Mouse (Mus musculus) G1E (cell line): ENCODE measurements around the gene Grid2ip. TPM values are rescaled to one million over a fixed set of nuclear protein-coding genes. Genes with fewer than 3 reads are reported as not detected.
A peak's percentile ranks its signal among the peaks of the same experiment; 100 is the strongest.

Experiments
- ATAC-seq: 2 replicates; pipeline ENCODE4 v1.8.0; 2016; ENCODE audit warnings: mild to moderate bottlenecking; ENCODE audit not compliant: insufficient number of reproducible peaks, poor library complexity, low FRiP score, severe bottlenecking; ENCODE audit errors: extremely low read depth
- DNase-seq: peaks from one replicate; pipeline ENCODE4 v3.0.0; 2012; ENCODE audit warnings: low spot score
- H3K27me3 ChIP-seq: 2 replicates; pipeline ENCODE4 v1.6.1; 2012; ENCODE audit warnings: mild to moderate bottlenecking, low read length, inconsistent platforms; ENCODE audit not compliant: insufficient read depth
- H3K36me3 ChIP-seq: replicated peaks from 2 replicates; pipeline ENCODE3; 2012; ENCODE audit warnings: mild to moderate bottlenecking, inconsistent platforms
- H3K4me1 ChIP-seq: 2 replicates; pipeline ENCODE4 v1.6.1; 2012; ENCODE audit warnings: low read depth, low read length, inconsistent platforms, mixed read lengths; ENCODE audit not compliant: insufficient read depth
- H3K4me3 ChIP-seq: 2 replicates; pipeline ENCODE4 v1.5.1; 2012; ENCODE audit warnings: low read depth, mild to moderate bottlenecking, inconsistent platforms, low read length, moderate library complexity, mixed read lengths
- H3K9me3 ChIP-seq: replicated peaks from 2 replicates; pipeline ENCODE4 v1.6.1; 2012; ENCODE audit warnings: inconsistent platforms
- CTCF ChIP-seq: IDR thresholded peaks from 2 replicates; pipeline ENCODE4 v1.5.1; 2012; ENCODE audit warnings: low read depth, low read length, inconsistent platforms, mixed read lengths
- GATA1 ChIP-seq: IDR thresholded peaks from 2 replicates; pipeline ENCODE4 v1.6.1; 2012; ENCODE audit warnings: borderline replicate concordance, low read length, inconsistent platforms, mixed read lengths
- GATA2 ChIP-seq: IDR thresholded peaks from 2 replicates; pipeline ENCODE4 v1.6.1; 2012; ENCODE audit warnings: low read depth, low read length, inconsistent platforms, borderline replicate concordance
- POLR2AphosphoS5 ChIP-seq: IDR thresholded peaks from 2 replicates; pipeline ENCODE4 v1.6.1; 2012; ENCODE audit warnings: low read depth, low read length, inconsistent platforms; ENCODE audit not compliant: insufficient replicate concordance
- TAL1 ChIP-seq: conservative IDR thresholded peaks from 2 replicates; pipeline ENCODE4 v1.6.1; 2012; ENCODE audit warnings: low read depth, low read length, inconsistent platforms, mixed read lengths
- polyA plus RNA-seq: library from polyadenylated mRNA; stranded (reverse); fragments of >175 nt; gene quantifications from 2 replicates; pipeline ENCODE4 v1.2.3, GENCODE M21; 2012
- total RNA-seq, 2 experiments: library from RNA; stranded (forward) in 1 of 2; stranded (reverse) in 1 of 2; fragments of 200-1000 nt in 1 of 2; fragments of >200 nt in 1 of 2; fragmentation: Nextera tagmentation in 1 of 2; gene quantifications; 2 replicates each; pipeline ENCODE4 v1.2.3; 2014 to 2017

Gene Grid2ip
- total and polyA plus RNA-seq, 3 experiments, result 0.05 TPM; not detected in 2

- no peak for TF ChIP-seq GATA1
- no peak for TF ChIP-seq CTCF
- no peak for TF ChIP-seq POLR2AphosphoS5
- TF ChIP-seq GATA2, result no peak
- Histone ChIP-seq H3K36me3 (peaks cover 8% of the 10 kb centered on the region), H3K9me3 (no peaks in the 10 kb centered on the region), H3K4me1 (peaks cover 13% of the 10 kb centered on the region), H3K4me3 (no peak overlapping the region), H3K27me3 (peaks cover 9% of the 10 kb centered on the region)
- DNase-seq, result no peak
- no peak for ATAC-seq
Measured at GRCm38 (mm10) chr5:143335089-143335460, 22.1 kb upstream of the Grid2ip start.

GRCm38 (mm10) chr5:143336559-143336958, 20.6 kb upstream of the Grid2ip start:
- DNase-seq, result no peak
- peaks cover 9% of the 10 kb centered on the region for H3K27me3 ChIP-seq
- H3K9me3 ChIP-seq, result no peaks in the 10 kb centered on the region
- no peak for TF ChIP-seq GATA2
- TF ChIP-seq POLR2AphosphoS5, result no peak
- TF ChIP-seq CTCF, result 0 out of 2 replicates have a peak, but pooled peaks have one; percentile 7
- no peak for ATAC-seq
- H3K4me3 ChIP-seq, result no peak overlapping the region
- H3K4me1 ChIP-seq, result peaks cover 10% of the 10 kb centered on the region
- peaks cover 4% of the 10 kb centered on the region for H3K36me3 ChIP-seq

GRCm38 (mm10) chr5:143339603-143340002, 17.5 kb upstream of the Grid2ip start:
- Histone ChIP-seq H3K4me3 (no peak overlapping the region), H3K4me1 (0 out of 2 replicates have a peak, but pooled peaks cover 5% of the 10 kb centered on the region), H3K36me3 (no peaks in the 10 kb centered on the region), H3K9me3 (peaks cover 5% of the 10 kb centered on the region; the same call in 1 of the 2 replicates), H3K27me3 (peaks cover 23% of the 10 kb centered on the region)
- TF ChIP-seq TAL1, result no peak
- TF ChIP-seq CTCF, result no peak
- no peak for TF ChIP-seq GATA2
- TF ChIP-seq GATA1, result no peak
- TF ChIP-seq POLR2AphosphoS5, result no peak
- DNase-seq, result no peak
- ATAC-seq, result no peak

GRCm38 (mm10) chr5:143346367-143346766, 10.8 kb upstream of the Grid2ip start:
- no peak overlapping the region for H3K4me3 ChIP-seq
- ATAC-seq, result no peak
- H3K9me3 ChIP-seq, result peaks cover 22% of the 10 kb centered on the region
- no peaks in the 10 kb centered on the region for H3K4me1 ChIP-seq
- no peak for DNase-seq
- H3K27me3 ChIP-seq, result peaks cover 18% of the 10 kb centered on the region; the same call in 1 of the 2 replicates
- H3K36me3 ChIP-seq, result no peaks in the 10 kb centered on the region
- TF ChIP-seq GATA1, result no peak
- no peak for TF ChIP-seq TAL1
- TF ChIP-seq GATA2, result no peak
- no peak for TF ChIP-seq CTCF
- TF ChIP-seq POLR2AphosphoS5, result no peak

- H3K4me3 ChIP-seq, result no peak overlapping the region
- ATAC-seq (no peak), DNase-seq (no peak)
- TF ChIP-seq POLR2AphosphoS5 (no peak), GATA1 (no peak), GATA2 (no peak)
- no peaks in the 10 kb centered on the region for H3K36me3 ChIP-seq
- H3K27me3 ChIP-seq, result peaks cover 21% of the 10 kb centered on the region
- H3K9me3 ChIP-seq, result peaks cover 18% of the 10 kb centered on the region
- H3K4me1 ChIP-seq, result no peaks in the 10 kb centered on the region
Measured at GRCm38 (mm10) chr5:143356017-143356416, 1.1 kb upstream of the Grid2ip start.

- Histone ChIP-seq H3K27me3 (peaks cover 25% of the 10 kb centered on the region), H3K4me3 (no peak overlapping the region), H3K9me3 (peaks cover 3% of the 10 kb centered on the region; the same call in 1 of the 2 replicates), H3K4me1 (no peaks in the 10 kb centered on the region), H3K36me3 (no peaks in the 10 kb centered on the region)
- TF ChIP-seq GATA2 (no peak), TAL1 (no peak), POLR2AphosphoS5 (no peak), CTCF (no peak), GATA1 (no peak)
- ATAC-seq, result no peak
- no peak for DNase-seq
Measured at GRCm38 (mm10) chr5:143357564-143357963, 426 bp downstream of the Grid2ip start.

GRCm38 (mm10) chr5:143359263-143359662, 2.1 kb downstream of the Grid2ip start:
- Histone ChIP-seq H3K9me3 (no peaks in the 10 kb centered on the region), H3K4me3 (no peak overlapping the region), H3K4me1 (no peaks in the 10 kb centered on the region), H3K27me3 (peaks cover 24% of the 10 kb centered on the region), H3K36me3 (no peaks in the 10 kb centered on the region)
- TF ChIP-seq TAL1, result no peak
- no peak for TF ChIP-seq GATA1
- no peak for TF ChIP-seq GATA2
- TF ChIP-seq POLR2AphosphoS5, result no peak
- no peak for TF ChIP-seq CTCF
- ATAC-seq, result no peak
- no peak for DNase-seq
